Mouse (Mus musculus): ENCODE data around the gene Rrp36.
A peak's percentile ranks its signal among the peaks of the same experiment; 100 is the strongest.

The Rrp36 gene

DNA sequence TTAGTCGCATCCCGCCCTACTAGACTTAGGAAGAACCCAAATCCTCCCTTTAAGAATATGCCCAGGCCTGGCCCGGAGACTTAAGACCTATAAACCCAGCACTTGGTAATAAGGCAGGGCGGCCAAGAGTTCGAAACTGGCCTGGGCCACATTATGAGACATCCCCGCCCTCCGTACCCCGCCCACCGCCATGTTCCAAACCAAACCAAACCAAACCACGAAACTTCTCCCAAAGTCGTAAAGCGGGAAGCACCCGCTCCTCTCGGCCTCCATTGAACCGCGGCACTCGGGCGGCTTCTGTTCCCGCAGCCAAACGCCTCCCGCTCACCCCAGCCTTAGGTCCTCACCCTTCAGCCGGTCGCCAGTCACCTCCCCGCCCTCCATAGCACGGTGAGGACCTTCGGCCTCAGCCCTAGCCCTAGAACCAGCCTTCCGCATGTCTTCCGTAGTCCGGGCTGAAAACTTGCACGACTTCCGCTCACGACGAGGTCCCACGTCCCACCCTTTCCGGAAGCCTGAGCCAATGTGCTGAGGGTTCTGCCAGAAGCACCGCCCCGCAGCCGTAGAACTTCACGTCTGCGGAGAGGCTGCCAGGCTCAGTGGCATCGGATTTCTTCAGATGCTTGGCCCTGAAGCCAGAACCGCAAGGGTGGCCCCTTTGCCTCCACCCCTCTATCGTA, at the start of gene Rrp36:
TSS of gene Rrp36 (minus strand) at position 503 of the 680 bp plus-strand sequence.
- peak; percentile 93 to 94 for DNase-seq

DNA sequence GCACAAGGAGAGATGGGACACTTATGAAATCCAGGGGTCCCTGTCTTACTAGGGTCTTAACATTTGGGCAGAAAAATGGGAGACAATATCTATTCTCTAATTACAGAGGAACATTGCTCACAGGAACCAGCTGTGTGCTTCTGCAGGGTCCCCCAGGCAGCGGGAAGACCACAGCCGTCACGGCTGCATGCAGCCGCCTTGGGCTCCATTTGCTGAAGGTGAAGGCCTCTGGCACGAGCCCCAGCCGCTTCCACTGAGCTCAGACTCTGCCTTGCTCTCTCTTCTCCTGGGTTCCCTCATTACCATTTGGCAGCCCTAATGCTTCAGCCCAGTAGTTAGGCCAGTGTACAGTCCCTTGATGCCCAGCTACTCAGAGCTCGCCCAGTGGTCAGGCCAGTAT, 46.9 kb upstream of the Rrp36 start:
- DNase-seq = no peak

DNA sequence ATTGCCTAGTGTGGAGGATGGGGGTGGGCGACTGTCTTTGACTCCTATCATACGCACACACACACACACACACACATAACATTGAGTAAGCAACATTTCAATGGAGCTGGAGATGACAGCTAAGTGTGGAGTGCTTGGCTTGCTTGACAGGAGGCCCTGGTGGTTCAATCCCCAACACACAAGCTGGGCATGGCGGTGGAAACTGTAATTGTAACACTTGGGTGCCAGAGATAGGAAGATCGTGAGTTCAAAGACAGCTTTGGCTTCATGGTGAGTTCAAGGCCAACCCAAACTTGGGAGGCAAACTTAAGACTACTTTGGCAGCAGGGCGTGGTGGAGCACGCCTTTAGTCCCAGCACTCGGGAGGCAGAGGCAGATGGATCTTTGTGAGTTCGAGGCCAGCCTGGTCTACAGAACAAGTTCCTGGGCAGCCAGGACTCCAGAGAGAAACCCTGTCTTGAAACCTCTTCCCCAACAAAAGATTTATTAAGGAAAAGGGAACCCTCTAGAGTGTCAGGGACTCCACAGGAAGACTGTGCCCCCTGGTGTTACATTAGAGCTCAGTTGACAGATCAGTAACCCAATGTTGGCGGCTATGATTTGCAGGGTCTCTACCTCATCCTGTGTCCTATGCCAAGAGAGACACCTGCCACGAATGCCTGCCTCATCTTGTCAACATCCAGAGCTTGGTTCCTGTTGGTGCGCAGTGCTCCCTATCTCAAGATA, 40.8 kb upstream of the Rrp36 start:
- no peak for DNase-seq

DNA sequence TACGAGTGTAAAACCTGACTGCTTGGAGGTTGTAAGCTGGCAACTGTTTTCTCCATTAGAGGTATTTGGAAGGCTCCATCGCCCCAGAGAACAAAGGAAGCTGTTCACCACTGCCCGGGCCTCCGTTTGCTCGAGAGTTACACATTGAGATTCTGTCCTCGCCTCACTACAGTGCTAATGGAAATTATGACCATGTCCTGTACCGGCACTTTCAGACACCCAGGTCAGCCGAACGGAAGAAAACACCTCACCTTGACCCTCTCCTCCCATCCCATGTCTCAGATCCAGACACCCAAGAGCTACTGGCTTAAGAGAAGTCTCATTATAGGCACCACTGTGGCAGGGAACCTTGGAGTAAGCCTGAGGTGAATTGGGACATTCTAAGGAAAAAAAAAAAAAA, 39.7 kb upstream of the Rrp36 start:
- DNase-seq = no peak

DNA sequence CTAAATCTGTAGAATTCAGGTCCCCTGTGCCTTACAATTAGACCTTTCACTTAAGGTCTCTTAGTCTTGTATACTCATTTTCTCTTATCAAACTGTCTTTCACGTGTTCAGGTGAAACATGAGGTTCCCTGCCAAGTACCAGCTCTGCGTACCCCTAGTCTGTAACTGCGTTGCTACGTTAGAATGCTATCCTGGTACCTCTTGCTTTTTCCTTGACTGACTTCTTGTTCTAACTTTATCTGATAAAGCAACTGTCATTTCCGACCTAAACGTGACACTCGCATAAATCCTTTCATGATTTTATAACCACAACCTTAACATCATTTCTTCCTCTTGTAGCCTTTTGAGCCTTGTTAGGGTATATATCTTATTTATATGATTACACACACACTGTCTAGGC, 38.3 kb upstream of the Rrp36 start:
- DNase-seq = no peak

DNA sequence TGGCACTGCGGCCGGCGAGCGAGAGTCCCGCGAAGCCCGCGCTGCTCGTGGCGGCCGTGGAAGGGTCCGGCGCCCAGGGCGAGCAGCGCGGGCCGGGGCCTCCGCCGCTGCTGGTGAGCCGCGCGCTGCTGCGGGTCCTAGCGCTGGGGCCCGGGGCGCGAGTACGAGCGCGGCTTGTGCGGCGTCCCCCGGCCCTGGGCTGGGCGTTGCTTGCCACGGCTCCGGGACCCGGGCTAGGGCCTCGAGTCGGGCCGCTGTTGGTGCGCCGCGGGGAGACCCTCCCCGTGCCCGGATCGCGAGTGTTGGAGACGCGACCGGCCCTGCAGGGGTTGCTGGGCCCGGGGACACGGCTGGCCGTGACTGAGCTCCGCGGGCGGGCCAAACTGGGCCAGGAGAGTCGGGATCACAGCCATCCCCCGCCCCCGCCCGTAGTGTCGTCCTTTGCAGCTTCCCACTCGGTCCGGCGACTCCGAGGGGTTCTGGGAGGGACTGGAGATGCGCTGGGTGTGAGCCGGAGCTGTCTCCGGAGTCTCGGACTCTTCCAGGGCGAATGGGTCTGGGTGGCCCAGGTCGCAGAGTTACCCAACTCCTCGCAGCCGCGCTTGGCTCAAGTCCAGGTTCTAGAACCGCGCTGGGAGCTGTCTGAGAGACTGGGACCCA, 37.6 kb upstream of the Rrp36 start:
- DNase-seq = peak; percentile 58 to 68

DNA sequence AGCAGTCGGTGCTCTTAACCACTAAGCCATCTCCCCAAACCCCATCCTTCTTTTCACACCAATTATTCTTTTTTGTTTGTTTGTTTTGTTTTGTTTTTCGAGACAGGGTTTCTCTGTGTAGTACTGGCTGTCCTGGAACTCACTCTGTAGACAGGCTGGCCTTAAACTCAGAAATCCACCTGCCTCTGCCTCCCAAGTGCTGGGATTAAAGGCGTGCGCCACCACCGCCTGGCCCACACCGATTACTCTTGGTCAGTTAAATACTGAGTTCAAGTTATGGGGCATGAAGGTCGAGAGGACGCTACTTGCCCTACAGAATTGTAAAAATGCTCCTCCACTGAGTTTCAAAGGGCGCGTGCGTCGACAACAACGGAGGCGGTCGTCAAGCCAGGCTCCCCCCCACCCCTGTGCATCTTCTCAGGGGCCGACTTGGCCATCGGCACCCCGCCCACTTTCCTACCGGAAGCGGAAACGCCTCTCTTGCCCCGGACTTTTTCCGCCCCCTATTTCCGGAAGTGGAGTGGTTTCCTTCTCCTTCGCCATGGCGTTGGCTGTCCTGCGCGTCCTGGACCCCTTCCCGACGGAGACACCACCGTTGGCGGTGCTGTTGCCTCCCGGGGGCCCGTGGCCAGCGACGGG, 36.9 kb upstream of the Rrp36 start, which contains the start of gene Pex6:
TSS of gene Pex6 (plus strand) at position 505 of the 639 bp plus-strand sequence.
- peak; percentile 95 to 96 for DNase-seq

DNA sequence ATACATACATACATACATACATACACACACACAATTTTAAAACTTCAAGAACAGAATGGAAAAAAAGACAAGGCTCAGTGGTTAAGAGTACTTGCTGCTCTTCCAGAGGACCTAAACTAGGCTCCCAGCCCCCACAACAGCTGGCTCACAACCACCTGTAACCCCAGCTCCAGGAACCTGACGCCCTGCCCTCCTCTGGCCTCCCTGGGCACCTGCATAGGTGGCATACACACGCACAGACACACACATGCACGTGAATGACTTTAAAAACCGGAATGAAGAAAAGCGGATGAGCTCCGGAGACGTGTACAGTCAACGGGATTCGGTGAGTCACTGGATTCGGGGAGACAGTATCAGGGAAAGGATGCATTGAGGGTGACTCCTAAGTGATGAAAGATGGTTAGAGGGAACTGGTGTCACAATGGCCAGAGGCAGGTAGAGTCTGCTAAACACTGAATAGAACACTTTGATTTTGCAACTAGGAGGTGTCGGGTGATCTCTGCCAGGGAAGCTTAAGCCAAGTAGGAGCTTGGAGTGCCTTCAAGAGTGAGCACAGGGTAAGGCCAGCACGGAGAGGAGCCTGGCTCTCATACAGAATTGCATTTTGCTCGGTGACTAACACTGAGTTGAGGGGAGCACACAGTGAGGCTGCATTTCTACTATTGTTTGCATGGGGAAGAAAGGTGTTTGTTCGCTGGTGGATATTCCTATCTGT, 32.4 kb upstream of the Rrp36 start:
- no peak for DNase-seq

DNA sequence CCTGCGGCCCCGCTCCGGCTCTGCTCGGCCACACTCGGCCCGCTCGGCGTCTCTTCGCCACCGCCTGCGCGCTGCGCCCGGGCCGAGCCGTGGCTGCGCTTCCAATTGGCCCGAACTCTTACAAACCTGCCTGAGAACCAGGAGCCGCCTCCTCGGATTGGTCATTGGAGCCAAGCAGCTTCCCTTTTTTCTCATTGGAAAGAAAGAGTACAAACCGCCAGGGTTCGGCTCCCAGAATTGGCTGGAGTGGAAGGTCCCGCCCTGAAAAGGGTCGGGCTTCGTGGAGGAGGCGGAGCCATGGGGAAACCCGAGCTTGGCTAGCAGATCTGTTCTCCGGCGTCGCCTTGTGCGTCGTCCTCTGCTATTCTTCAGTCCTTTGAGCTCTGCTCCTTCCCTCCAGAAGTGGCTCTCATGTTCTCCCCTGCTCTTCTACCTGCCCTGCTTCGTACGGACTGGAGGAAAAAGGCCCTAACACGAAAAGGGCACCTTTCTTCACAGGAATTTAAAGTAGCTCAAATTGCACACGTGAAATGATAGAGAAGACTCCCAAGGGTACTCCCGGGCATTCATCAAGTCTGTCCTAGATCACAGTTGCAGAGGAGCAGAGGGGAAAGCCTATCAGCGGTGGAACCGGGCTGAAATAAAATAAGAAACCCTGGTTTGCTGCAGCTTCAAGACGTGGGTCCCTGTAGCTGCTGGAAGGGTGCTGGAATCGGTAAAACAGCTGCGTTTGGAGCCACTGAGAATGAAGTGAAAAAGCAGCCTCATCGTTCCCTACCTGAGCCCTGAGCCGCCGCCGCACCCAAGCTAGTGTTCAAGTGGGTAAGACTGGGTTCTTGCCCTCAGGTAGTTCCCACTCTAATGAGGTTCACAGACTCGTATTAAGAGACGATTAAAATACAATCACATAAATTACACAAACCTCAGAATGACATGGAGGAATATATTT, 31.0 kb upstream of the Rrp36 start, which contains the start of gene Ppp2r5d:
TSS of gene Ppp2r5d (minus strand) at position 225 of the 949 bp plus-strand sequence.
- DNase-seq = peak; percentile 98

DNA sequence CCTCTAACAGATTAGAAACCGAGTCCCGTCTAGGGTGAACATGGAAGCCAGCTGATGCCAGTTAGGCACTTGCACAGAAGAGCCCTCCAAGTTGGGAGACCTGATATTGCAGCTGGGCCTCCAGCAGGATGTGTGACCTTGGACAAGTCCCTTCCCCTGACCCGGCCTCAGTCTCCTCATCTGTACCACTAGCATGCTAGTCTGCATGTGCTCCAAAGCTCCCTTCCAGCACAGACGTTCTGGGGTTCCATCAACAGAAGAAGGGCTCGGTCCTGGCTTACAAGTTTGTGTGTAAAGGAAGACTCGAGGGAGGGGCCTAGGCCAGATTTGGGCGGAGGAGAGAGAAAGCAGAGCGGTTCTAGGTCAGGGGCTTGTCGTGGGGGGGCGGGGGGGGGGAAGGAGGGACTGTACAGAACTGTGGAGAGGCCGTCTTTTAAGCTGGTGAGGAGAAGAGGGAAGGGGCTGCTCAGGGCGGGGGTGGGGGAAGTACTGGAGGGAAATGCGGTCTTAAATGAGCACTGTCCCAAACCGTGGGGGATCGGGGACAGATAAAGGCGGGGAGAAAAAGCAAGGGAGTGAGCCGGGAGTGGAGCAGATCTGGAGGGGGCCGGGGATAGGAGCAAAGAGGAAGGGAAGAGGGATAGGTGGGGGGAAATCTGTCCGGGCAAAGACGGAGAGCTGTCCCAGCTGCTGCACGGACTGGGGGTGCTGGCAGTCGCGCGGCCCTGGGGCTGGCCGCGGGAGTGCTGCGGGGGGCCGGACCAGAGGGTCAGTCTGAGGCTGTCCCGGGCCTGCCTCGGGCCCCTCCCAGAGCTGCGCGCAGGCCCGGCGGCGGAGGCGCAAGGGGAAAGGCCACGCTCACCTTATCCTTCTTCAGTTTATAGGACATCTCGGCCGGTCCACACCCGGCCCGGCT, 30.1 kb upstream of the Rrp36 start:
- no peak for DNase-seq

DNA sequence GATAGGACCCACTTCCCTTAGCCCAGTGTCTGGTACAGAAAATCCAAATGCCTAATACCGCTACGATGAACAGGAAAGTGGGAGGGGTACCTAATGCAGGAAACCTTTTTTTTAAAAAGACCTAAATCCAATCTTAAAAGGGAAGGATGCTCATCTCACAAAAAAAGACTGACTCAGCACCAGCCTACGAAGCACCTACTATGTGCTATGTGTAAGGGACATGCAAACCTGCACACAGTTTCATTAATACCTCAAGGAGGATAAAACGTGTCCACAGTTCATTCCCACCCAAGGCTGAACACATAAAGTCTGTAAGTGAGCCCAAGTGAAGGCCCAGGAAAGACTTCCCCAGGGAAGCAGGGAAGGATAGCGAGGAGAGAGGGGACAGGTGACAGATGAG, 28.4 kb upstream of the Rrp36 start:
- DNase-seq = no peak

DNA sequence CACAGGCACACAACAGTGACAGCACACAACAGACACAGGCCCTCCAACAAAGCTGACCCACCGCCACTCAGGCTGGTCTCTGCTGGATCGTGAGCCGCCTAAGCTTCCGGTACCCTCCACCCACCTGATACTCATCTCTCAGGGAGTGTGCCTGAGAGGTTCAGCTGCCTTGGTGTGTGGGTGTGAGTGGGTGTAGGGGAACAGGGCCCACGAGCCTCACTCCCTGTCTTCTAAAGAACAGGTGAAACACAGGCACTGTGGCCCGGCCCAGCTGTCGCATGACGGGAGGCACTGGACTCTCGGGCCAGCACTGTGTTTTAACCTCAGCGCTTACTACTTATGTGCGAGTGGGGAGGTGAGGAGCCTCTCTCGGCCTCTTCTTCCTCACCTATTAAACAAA, 27.9 kb upstream of the Rrp36 start:
- DNase-seq = no peak

DNA sequence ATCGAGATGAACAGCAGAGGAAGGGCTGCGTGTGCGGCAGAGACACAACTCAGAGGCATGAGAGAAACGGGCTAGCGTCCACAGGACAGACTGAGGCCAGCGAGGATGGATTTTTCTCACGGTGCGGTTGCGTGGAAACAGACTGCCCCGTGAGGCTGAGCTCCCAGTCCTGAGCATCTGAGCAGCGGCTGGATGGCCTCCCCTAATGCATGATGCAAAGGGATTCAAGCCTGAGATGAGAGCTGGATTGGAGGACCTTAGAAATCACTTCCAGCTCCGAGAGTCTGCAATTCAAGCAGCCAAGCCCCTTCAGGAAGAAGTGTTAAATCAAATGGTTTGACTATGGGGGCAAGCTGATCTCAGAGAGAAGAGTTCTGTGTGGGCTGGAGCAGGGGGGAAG, 27.3 kb upstream of the Rrp36 start:
- DNase-seq = no peak

DNA sequence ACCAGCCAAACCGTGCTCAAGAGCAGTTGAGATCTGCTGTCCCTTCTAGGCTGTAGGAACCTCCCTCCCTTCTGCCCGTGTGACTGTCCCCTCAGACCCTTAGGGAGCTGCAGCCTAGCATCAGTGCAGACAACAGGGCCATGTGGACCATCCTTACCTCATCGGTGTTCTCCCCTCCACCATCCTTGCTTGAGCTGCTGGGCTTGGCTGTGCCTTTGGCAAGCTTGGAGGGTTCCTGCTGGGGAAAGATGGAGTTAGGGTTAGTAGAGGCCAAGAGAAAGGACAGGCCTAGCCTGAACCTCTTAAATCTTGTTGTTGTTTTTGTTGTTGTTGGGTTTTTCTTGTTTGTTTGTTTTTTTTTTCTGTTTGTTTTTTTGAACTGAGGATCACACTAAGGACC, 25.8 kb upstream of the Rrp36 start:
- DNase-seq = no peak

DNA sequence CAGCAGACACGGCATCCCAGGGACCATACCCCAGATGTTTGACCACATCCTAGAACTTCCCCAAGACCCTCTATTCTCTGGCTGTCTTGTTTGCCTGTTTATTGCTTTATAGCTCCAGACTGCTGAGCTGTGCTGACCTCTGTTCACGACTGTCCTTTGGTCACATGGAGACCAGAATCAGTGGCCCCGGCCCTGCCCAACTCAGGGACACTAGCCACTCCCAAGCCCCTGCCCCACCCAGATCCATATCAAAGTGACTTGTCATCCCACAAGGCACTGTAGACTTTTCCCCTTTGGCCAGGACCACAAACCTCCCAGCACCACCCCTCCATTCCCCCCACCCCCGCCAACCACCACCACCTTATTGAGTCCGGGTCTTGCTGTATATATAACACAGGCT, 25.1 kb upstream of the Rrp36 start:
- DNase-seq = no peak

DNA sequence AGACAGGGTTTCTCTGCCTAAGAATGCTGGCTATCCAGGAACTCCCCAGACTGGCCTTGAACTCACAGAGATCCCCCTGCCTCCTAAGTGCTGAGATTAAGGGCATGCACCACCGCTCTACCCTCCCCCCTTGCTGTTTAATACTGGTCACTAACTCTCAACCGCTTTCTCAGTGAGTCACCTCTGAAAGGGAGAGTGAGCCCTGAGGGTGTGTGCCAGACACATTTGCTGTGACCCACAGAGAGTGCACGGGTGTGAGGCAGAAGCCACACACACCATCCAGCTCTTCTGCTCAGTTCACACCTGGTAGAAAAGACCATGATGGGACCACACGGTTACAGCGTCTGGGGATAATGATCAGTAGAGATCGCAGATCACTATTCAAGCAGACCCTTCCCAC, 24.4 kb upstream of the Rrp36 start:
- DNase-seq = no peak

DNA sequence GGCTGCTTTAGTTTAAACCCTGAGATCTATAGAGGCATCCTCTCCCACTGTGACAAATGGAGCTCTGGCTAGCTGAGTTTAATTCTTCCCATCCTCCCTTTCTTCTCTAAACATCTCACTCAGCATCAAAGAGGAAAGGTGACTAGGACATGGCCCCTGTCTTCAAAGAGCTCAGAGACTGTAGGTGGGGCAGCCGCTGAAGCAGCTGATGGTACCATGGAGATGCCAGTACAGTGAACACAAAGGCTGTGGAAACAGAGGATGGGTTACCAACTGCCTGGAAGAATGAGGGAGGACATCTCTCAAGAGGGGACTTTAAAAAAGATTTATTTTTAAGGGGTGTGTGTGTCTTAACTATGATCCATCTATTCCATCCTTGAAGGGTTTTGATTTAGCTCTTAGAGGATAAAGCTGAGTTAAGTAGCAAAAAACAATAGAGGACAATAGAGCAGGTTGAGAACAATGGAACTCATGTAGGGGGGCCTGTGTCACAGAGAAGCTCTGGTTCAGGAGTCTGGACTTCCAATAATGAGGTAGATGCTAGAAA, 20.4 kb upstream of the Rrp36 start:
- no peak for DNase-seq

DNA sequence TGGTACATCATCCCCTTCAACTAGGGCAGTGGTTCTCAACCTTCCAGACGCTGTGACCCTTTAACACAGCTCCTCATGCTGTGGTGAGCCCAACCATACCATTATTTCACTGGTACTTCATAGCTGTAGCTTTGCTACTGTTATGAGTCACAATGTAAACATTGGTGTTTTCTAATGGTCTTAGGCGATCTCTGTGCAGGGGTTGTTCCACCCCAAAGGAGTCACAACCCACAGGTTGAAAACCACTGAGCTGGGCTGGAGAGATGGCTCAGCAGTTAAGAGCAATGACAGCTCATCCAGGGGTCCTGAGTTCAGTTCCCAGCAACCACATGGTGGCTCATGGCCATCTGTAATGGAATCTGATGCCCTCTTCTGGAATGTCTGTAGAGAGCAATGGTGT, 17.2 kb upstream of the Rrp36 start:
- no peak for DNase-seq

DNA sequence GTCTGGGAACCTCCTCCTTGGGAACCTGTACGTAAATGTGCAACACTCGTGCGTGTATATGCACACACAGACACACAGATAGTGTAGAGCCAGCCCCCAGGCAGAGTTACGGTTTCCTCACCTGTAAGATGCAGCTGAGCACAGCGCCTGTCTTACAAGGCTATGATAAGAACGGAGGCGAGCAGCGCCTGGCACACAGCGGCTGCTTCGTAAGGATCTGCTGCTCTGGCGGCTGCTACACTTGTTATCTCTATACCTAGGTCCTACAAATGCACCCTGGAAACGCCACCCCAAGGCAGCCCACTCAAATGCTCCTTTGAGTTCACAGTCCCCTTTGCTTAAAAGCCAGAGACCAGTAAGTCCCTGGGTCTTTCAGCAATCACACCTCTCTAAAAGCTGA, 16.5 kb upstream of the Rrp36 start:
- DNase-seq = no peak

DNA sequence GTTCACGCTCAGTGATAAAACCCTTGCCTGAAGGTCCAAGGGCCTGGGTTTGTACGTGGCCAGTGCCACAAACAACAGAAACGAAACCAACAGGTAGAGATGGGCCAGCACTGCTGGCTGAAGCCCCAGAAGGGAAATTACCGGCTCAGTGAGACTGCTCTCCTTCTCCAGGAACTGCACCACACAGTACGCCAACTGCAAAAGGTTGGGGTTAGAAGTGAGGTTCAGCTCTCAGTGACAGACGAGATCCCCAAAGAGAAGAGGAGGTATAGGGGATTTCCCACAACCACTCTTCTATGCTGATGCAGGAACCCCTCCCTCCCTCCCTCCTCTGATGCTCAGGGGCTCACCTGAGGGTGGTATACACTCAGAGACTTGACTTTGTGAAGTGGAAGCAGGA, 11.8 kb upstream of the Rrp36 start:
- no peak for DNase-seq
